Mouse (Mus musculus) brain, embryonic 14.5 days (tissue): ENCODE data around the gene Baiap3.
"Not testable (repeated sequence)": the region's sequence is repeated elsewhere in the genome, so short reads cannot be mapped to it uniquely, and the experiment has no call there.

Source experiments
- CTCF ChIP-seq: fragments of 200-500 bp; IDR thresholded peaks from 2 replicates; pipeline ENCODE4 v1.5.1; 2012; ENCODE audit warnings: inconsistent platforms, mild to moderate bottlenecking, moderate library complexity, borderline replicate concordance; ENCODE audit not compliant: insufficient read depth, insufficient read length; ENCODE audit errors: extremely low read depth
- POLR2A ChIP-seq: fragments of 200-500 bp; IDR thresholded peaks from 2 replicates; pipeline ENCODE4 v1.6.1; 2012; ENCODE audit warnings: mild to moderate bottlenecking, inconsistent platforms, borderline replicate concordance; ENCODE audit not compliant: poor library complexity, insufficient read depth, insufficient read length, severe bottlenecking; ENCODE audit errors: extremely low read depth

- TF ChIP-seq POLR2A, CTCF: not testable (repeated sequence)
These were observed 33.6 kb downstream of the Baiap3 start for GRCm38 (mm10) chr17:25222504-25222940.
